9 mouse cellular contexts compared by ENCODE assay signal in the genomic region with DNA sequence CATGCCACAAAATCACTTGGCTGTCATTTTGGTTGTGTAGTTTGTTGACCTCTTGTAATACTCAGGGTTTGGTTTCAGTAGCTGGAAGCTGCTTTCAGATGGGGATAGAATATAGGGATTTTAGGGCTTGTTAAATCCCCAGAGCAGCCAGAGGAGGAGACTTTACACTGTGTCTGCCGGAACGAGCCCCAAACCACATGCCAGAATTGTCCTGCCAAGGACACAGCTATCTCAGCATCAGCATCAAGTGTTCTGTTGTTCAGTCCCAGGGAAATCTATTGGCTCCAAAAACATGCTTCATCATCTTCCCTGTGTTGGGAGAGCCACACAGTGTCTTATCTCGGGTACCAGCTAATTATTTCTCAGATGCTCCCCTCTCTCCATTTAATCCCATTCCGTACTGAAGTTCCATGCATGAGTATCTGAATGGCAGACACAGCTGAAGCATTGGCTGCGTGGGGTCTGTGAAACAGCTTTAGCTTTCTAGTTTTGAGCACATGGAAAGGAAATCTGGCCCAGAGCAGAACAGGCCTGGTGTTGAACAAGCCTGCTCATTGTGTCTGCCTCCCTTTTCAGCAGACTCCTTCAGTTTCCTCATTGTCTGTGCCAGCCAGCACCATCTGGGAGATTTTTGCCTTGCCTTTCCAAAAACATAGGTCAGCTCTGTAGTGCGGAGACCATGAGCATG.
A peak's percentile ranks its signal among the peaks of the same experiment; 100 is the strongest.
DNase-seq lines count a peak whose midpoint lies in the region; ATAC-seq and TF ChIP-seq lines count a peak whose summit lies in the region.
"Had no signal": no experiment of that assay in that cellular context is flagged by ENCODE, and none has a peak within 500 bp of the region (broad histone marks: within the 10 kb centered on the region; RNA-seq: fewer than 3 reads in every experiment).

No protein-coding gene starts in this region.

- no peak overlapping the region for H3K4me3 ChIP-seq in forebrain, embryonic 16.5 days (replicated peaks; ENCODE audit: low read length)
- H3K4me3 ChIP-seq in midbrain, postnatal 0 days (ENCODE audit: low read depth, low read length), result no peak overlapping the region

- H3K27me3 ChIP-seq in forebrain, embryonic 16.5 days (replicated peaks; ENCODE audit: control insufficient read depth, insufficient read depth, low read length), result no peaks in the 10 kb centered on the region
- no peaks in the 10 kb centered on the region for H3K27me3 ChIP-seq in midbrain, postnatal 0 days (ENCODE audit: insufficient read depth, low read length)

- peak overlapping the region; percentile 81 for H3K27ac ChIP-seq in forebrain, embryonic 16.5 days (ENCODE audit: low read length)
- no peak overlapping the region for H3K27ac ChIP-seq in midbrain, postnatal 0 days (ENCODE audit: low read depth, low read length)
- H3K27ac ChIP-seq: macrophage had no signal

- peaks cover 17% of the 10 kb centered on the region for H3K4me1 ChIP-seq in forebrain, embryonic 16.5 days (replicated peaks; ENCODE audit: control insufficient read depth, insufficient read depth, low read length)
- H3K4me1 ChIP-seq in midbrain, postnatal 0 days (ENCODE audit: insufficient read depth, low read length), result 0 out of 2 replicates have a peak, but pooled peaks cover 5% of the 10 kb centered on the region

- DNase-seq in testis, postnatal 14 days (ENCODE audit: low spot score), result peak; percentile 13
- no peak for DNase-seq in testis, postnatal 10 days (ENCODE audit: low spot score)
- DNase-seq in layer of hippocampus, postnatal 36 days, result peak; percentile 68 to 70
- peak; percentile 64 for DNase-seq in midbrain, postnatal 0 days (ENCODE audit: low spot score)
- no peak for DNase-seq in adrenal gland, adult 2 months
- DNase-seq in adrenal gland, postnatal 14 days, result no peak
- DNase-seq in urinary bladder, postnatal 14 days (ENCODE audit: low spot score), result no peak

- H3K4me2 ChIP-seq in forebrain, embryonic 16.5 days (ENCODE audit: low read length), result no peak overlapping the region
- H3K4me2 ChIP-seq in midbrain, postnatal 0 days (ENCODE audit: low read depth, low read length, poor library complexity, severe bottlenecking), result no peak overlapping the region

- TF ChIP-seq CTCF in midbrain, postnatal 0 days (IDR thresholded peaks at IDR 0.05), result no peak

- H3K9me3 ChIP-seq in forebrain, embryonic 16.5 days (ENCODE audit: control insufficient read depth, low read length), result no peaks in the 10 kb centered on the region
- no peaks in the 10 kb centered on the region for H3K9me3 ChIP-seq in midbrain, postnatal 0 days (ENCODE audit: low read length)

- WGBS in forebrain, embryonic 16.5 days, result 9% methylated on average over 6 of the region's 6 CpGs
- WGBS in midbrain, postnatal 0 days, result 19% methylated on average over 6 of the region's 6 CpGs

- H3K36me3 ChIP-seq in forebrain, embryonic 16.5 days (ENCODE audit: control insufficient read depth, insufficient read depth), result no peaks in the 10 kb centered on the region
- H3K36me3 ChIP-seq in midbrain, postnatal 0 days (ENCODE audit: insufficient read depth, low read length), result no peaks in the 10 kb centered on the region

- peak; percentile 98 for ATAC-seq in forebrain, embryonic 16.5 days
- ATAC-seq in midbrain, postnatal 0 days (ENCODE audit: low FRiP score), result peak; percentile 83

- H3K9ac ChIP-seq in forebrain, embryonic 16.5 days (replicated peaks; ENCODE audit: low read depth, low read length), result no peak overlapping the region
- H3K9ac ChIP-seq in midbrain, postnatal 0 days (replicated peaks; ENCODE audit: low read length, poor library complexity, severe bottlenecking), result no peak overlapping the region

Comparison
In these comparisons a context has a peak if more than half of its experiments do, and no peak if none do; other contexts are left out.
1. DNase-seq: peak in testis, postnatal 14 days (single experiment), layer of hippocampus, postnatal 36 days (2 of 2) and midbrain, postnatal 0 days (single experiment); none in testis, postnatal 10 days (single experiment), adrenal gland, adult 2 months (single experiment), adrenal gland, postnatal 14 days (single experiment) and urinary bladder, postnatal 14 days (single experiment).